Mouse (Mus musculus) ES-E14 (cell line): Measurements from ENCODE around the gene Nudt15.

ENCODE experiments used
- CHD2 ChIP-seq: IDR thresholded peaks from 2 replicates; pipeline ENCODE4 v1.6.1; 2014; ENCODE audit warnings: mild to moderate bottlenecking, low read depth, low read length, inconsistent platforms
- ZNF384 ChIP-seq: IDR thresholded peaks from 2 replicates; pipeline ENCODE4 v1.6.1; 2012; ENCODE audit warnings: low read depth, low read length, inconsistent platforms

GRCm38 (mm10) chr14:73507702-73508376 is 40.2 kb downstream of the Nudt15 start:
- TF ChIP-seq CHD2 (no peak), ZNF384 (no peak)
